Mouse (Mus musculus) embryonic fibroblast, embryonic 13.5 days (primary cell): ENCODE results near the gene Adgrg5.
A peak's percentile ranks its signal among the peaks of the same experiment; 100 is the strongest.

Experiments
- CTCF ChIP-seq: IDR thresholded peaks from 2 replicates; pipeline ENCODE4 v1.5.1; 2011; ENCODE audit warnings: mild to moderate bottlenecking, control low read depth, low read length, moderate library complexity, borderline replicate concordance; ENCODE audit not compliant: insufficient read depth
- POLR2A ChIP-seq: IDR thresholded peaks from 2 replicates; pipeline ENCODE4 v1.6.1; 2011; ENCODE audit warnings: low read depth, mild to moderate bottlenecking, control low read depth, low read length, moderate library complexity

- TF ChIP-seq CTCF (peak; percentile 79; the same call in 1 of the 2 replicates), POLR2A (no peak)
Measured at GRCm38 (mm10) chr8:94942566-94942965, 19.1 kb downstream of the Adgrg5 start.
